Mouse (Mus musculus) heart, adult 2 months (tissue): ENCODE measurements around the gene Car11. TPM values are rescaled to one million over a fixed set of nuclear protein-coding genes. Genes with fewer than 3 reads are reported as not detected.

Experiments
- DNase-seq, 2 experiments: peaks; one replicate each; pipeline ENCODE4 v3.0.0; 2021
- H3K27ac ChIP-seq: fragments of 200-600 bp; 2 replicates; pipeline ENCODE4 v1.8.1; 2022
- H3K27me3 ChIP-seq: fragments of 200-500 bp; 2 replicates; pipeline ENCODE4 v1.6.1; 2012; ENCODE audit warnings: mild to moderate bottlenecking, low read length, inconsistent platforms, mixed read lengths; ENCODE audit not compliant: control insufficient read depth, insufficient read depth
- H3K36me3 ChIP-seq: fragments of 200-500 bp; 2 replicates; pipeline ENCODE4 v1.6.1; 2012; ENCODE audit warnings: low read length, inconsistent platforms; ENCODE audit not compliant: control insufficient read depth, insufficient read depth
- H3K4me1 ChIP-seq: fragments of 200-500 bp; 2 replicates; pipeline ENCODE4 v1.6.1; 2011; ENCODE audit warnings: low read length; ENCODE audit not compliant: control insufficient read depth, insufficient read depth
- H3K4me3 ChIP-seq: fragments of 200-600 bp; 2 replicates; pipeline ENCODE4 v1.8.1; 2022
- H3K79me2 ChIP-seq: fragments of 200-500 bp; replicated peaks from 2 replicates; pipeline ENCODE4 v1.6.1; 2012; ENCODE audit warnings: mild to moderate bottlenecking, inconsistent platforms, low read length, moderate library complexity, mixed read lengths; ENCODE audit not compliant: control insufficient read depth, insufficient read depth
- H3K9ac ChIP-seq: fragments of 200-500 bp; 2 replicates; pipeline ENCODE4 v1.6.1; 2012; ENCODE audit warnings: low read depth, mild to moderate bottlenecking, control low read depth, inconsistent platforms, low read length, mixed read lengths
- CTCF ChIP-seq: fragments of 200-600 bp; IDR thresholded peaks from 2 replicates; pipeline ENCODE4 v1.8.1; 2022; ENCODE audit warnings: antibody characterized with exemption, mild to moderate bottlenecking, moderate library complexity
- EP300 ChIP-seq: fragments of 200-500 bp; IDR thresholded peaks from 2 replicates; pipeline ENCODE4 v1.6.1; 2011; ENCODE audit warnings: low read depth, low read length, control low read depth; ENCODE audit not compliant: insufficient read depth
- POLR2A ChIP-seq: fragments of 200-500 bp; IDR thresholded peaks from 2 replicates; pipeline ENCODE4 v1.6.1; 2011; ENCODE audit warnings: mild to moderate bottlenecking, low read depth, low read length, control low read depth; ENCODE audit not compliant: insufficient read depth
- WGBS: fragments of 180-500 bp; shearing (Covaris S2); methylation state at CpG from one replicate; pipeline ENCODE4 v1.1.7; 2018; 5-methylcytosine and 5-hydroxymethylcytosine counted together
- intact Hi-C: fragments of 180-260 bp; cut with DNase I; formaldehyde crosslinking; loops from one replicate; pipeline ENCODE4 v1.15.1; 2025
- polyA plus RNA-seq: library from polyadenylated mRNA; depleted of rRNA; stranded (reverse); fragments of >200 nt; gene quantifications from 2 replicates; pipeline ENCODE4 v1.2.3, GENCODE M21; 2012
- total RNA-seq, 2 experiments: library from RNA; stranded (reverse); gene quantifications; 2 replicates each; pipeline ENCODE4 v1.2.3; 2021

Car11 gene
- total and polyA plus RNA-seq, 3 experiments: 5.2 to 10.6 (median 6.8) TPM

DNA sequence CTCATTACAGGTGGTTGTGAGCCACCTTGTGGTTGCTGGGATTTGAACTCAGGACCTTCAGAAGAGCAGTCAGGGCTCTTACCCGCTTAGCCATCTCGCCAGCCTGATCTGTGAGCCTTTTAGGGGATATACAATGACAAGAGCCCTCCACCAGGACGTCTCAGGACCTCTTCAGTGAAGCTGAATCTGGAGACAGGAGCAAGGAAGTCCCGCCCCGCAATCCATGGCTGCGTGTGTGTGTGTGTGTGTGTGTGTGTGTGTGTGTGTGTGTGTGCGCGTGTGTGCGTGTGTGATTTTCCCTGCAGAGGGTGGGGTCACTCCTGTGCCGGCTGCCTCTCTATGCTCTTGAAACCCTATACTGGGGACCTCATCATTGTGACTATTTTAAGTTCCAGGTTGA, 40.2 kb downstream of the Car11 start:
- no peaks in the 10 kb centered on the region for H3K27me3 ChIP-seq

GRCm38 (mm10) chr7:45741308-45741707, 41.7 kb downstream of the Car11 start:
- no peak for DNase-seq
- Histone ChIP-seq H3K4me1 (no peaks in the 10 kb centered on the region), H3K4me3 (no peak overlapping the region), H3K9ac (no peak overlapping the region), H3K36me3 (no peaks in the 10 kb centered on the region), H3K27me3 (no peaks in the 10 kb centered on the region), H3K27ac (no peak overlapping the region), H3K79me2 (no peaks in the 10 kb centered on the region)
- TF ChIP-seq POLR2A: no peak
- no peak for TF ChIP-seq CTCF
- no peak for TF ChIP-seq EP300
- intact Hi-C loops: no loop called here
- WGBS: 83% methylated on average over 12 of the region's 12 CpGs

More for the DNA sequence above, 40.2 kb downstream of the Car11 start:
- Histone ChIP-seq H3K4me1 (no peaks in the 10 kb centered on the region), H3K79me2 (no peaks in the 10 kb centered on the region), H3K9ac (no peak overlapping the region), H3K4me3 (no peak overlapping the region), H3K27ac (no peak overlapping the region), H3K36me3 (no peaks in the 10 kb centered on the region)
- intact Hi-C loops: loop anchor here (1.0 to 2.0 kb wide), 3 partner anchors 61 to 269 kb away; no protein-coding TSS in a partner anchor
- no peak for TF ChIP-seq POLR2A
- TF ChIP-seq CTCF: no peak
- no peak for TF ChIP-seq EP300
- 69% methylated on average over 10 of the region's 10 CpGs for WGBS
- no peak for DNase-seq

GRCm38 (mm10) chr7:45741777-45742176, 42.1 kb downstream of the Car11 start:
- no peak overlapping the region for H3K4me3 ChIP-seq
- intact Hi-C loops: no loop called here
- no peaks in the 10 kb centered on the region for H3K79me2 ChIP-seq
- no peak for DNase-seq
- H3K36me3 ChIP-seq: no peaks in the 10 kb centered on the region
- 46% methylated on average over 11 of the region's 11 CpGs for WGBS
- H3K27ac ChIP-seq: no peak overlapping the region
- no peak overlapping the region for H3K9ac ChIP-seq
- no peaks in the 10 kb centered on the region for H3K4me1 ChIP-seq
- TF ChIP-seq POLR2A (0 out of 2 replicates have a peak, but pooled peaks have one; percentile 49), CTCF (no peak), EP300 (no peak)
- H3K27me3 ChIP-seq: no peaks in the 10 kb centered on the region

GRCm38 (mm10) chr7:45742338-45742737, 42.7 kb downstream of the Car11 start:
- DNase-seq: no peak

GRCm38 (mm10) chr7:45744387-45744786, 44.7 kb downstream of the Car11 start:
- Histone ChIP-seq H3K4me3 (no peak overlapping the region), H3K9ac (no peak overlapping the region), H3K79me2 (no peaks in the 10 kb centered on the region), H3K27ac (no peak overlapping the region), H3K27me3 (no peaks in the 10 kb centered on the region), H3K4me1 (peaks cover 2% of the 10 kb centered on the region; the same call in 1 of the 2 replicates), H3K36me3 (no peaks in the 10 kb centered on the region)
- TF ChIP-seq EP300 (no peak), POLR2A (no peak), CTCF (no peak)
- 60% methylated on average over 2 of the region's 2 CpGs for WGBS
- intact Hi-C loops: no loop called here
- peak in 1 of 2 experiments; percentile 33 for DNase-seq

More at GRCm38 (mm10) chr7:45742338-45742737, 42.7 kb downstream of the Car11 start:
- Histone ChIP-seq H3K79me2 (no peaks in the 10 kb centered on the region), H3K4me1 (no peaks in the 10 kb centered on the region), H3K27ac (no peak overlapping the region), H3K4me3 (no peak overlapping the region), H3K36me3 (no peaks in the 10 kb centered on the region), H3K9ac (no peak overlapping the region), H3K27me3 (no peaks in the 10 kb centered on the region)
- intact Hi-C loops: no loop called here
- 30% methylated on average over 19 of the region's 19 CpGs for WGBS
- no peak for TF ChIP-seq CTCF
- no peak for TF ChIP-seq POLR2A
- TF ChIP-seq EP300: no peak

DNA sequence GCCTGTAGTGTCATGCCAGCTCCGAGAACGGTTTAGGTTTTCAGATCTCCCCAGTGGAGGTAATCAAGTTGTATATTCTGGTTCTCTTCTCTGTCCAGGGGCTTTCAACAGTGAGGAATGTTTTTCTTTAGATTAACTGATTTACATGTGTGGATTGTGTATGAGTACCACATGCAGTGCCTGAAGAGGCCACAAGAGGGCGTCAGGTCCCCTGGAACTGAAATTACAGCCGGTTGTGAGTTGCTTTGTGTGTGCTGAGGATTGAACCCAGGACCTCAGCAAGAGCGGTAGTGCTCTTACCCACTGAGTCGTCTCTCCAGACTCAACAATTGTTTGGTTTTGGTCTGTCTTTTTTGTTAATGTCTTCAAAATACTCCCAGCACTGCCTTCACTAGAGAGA, 46.9 kb downstream of the Car11 start:
- Histone ChIP-seq H3K27me3 (no peaks in the 10 kb centered on the region), H3K4me1 (peaks cover 2% of the 10 kb centered on the region; the same call in 1 of the 2 replicates), H3K27ac (no peak overlapping the region), H3K4me3 (no peak overlapping the region), H3K79me2 (no peaks in the 10 kb centered on the region), H3K9ac (no peak overlapping the region), H3K36me3 (no peaks in the 10 kb centered on the region)
- intact Hi-C loops: no loop called here
- no peak for DNase-seq
- no peak for TF ChIP-seq POLR2A
- peak; percentile 54 for TF ChIP-seq CTCF
- 59% methylated on average over 6 of the region's 6 CpGs for WGBS
